Mouse (Mus musculus): ENCODE data around the gene Mef2d. TPM values are rescaled to one million over a fixed set of nuclear protein-coding genes. Genes with fewer than 3 reads are reported as not detected.
A peak's percentile ranks its signal among the peaks of the same experiment; 100 is the strongest.

The Mef2d gene
- total RNA-seq, 4 experiments from 2014 or later, result 82.0 to 111 (median 89.0) TPM

DNA sequence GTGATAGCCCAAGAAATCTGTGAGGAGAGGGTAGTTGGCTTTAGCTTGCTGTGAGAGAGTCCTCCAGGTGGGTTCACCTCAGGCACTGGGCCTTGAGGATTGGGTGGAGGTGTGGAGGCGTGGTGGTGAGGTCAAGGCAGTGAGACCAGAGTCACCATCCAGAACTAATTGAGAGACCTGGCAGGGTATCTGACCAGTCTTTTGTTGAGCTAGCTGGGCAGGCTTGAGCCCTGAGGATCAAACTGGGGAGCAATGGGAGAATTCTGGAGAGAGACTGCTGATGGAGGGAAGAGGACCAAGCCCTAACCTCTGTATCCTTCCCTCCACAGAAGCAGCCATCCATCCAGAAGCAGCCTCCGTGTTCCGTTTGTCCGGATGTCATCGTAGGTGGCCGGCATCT, 67.1 kb downstream of the Mef2d start:
- DNase-seq, result no peak

DNA sequence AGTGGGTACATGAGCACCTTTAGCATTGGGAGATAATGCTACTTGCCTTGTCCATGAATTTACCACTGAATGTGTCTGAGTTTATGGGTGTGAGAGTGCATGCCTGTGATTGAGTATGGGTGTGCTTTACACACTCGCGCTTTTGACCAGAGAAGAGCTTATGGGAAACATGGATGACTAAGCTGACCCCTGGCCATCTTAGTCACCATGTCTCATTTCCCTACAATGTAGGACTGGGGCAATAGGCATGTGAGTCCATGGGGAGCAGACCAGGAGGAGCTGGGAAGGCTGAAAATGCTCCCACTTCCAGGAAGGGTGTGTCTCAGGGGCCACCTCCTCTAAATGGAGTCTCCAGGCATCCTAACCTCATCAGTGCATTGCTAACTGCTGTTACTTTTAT, 67.9 kb downstream of the Mef2d start:
- DNase-seq, result no peak

DNA sequence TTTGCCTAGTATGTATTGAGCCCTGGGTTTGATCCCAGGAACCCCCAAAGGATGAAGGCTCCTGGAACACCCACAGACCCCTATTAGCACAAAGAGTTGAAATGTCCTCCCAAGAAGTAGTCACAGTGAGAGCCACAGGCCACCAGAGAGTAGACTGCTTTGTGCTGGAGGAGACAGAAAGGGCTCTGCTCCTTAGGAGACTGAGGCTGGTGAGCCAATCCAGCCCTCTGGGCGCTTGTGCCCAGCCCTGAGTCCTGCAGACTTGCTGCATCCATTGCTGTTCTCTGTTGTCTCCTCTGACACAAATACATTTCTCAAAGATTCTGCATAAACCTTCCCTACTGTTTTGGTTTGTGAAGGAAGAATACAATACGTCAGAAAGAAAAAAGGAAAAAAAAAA, 68.7 kb downstream of the Mef2d start:
- no peak for DNase-seq

GRCm38 (mm10) chr3:88212356-88212755, 70.2 kb downstream of the Mef2d start:
- no peak for DNase-seq

- DNase-seq, result no peak
Measured at GRCm38 (mm10) chr3:88213019-88213418, 70.8 kb downstream of the Mef2d start.

GRCm38 (mm10) chr3:88214197-88214938, 72.2 kb downstream of the Mef2d start:
- DNase-seq, result no peak

- no peak for DNase-seq
Measured at GRCm38 (mm10) chr3:88214971-88215552, 72.9 kb downstream of the Mef2d start.

DNA sequence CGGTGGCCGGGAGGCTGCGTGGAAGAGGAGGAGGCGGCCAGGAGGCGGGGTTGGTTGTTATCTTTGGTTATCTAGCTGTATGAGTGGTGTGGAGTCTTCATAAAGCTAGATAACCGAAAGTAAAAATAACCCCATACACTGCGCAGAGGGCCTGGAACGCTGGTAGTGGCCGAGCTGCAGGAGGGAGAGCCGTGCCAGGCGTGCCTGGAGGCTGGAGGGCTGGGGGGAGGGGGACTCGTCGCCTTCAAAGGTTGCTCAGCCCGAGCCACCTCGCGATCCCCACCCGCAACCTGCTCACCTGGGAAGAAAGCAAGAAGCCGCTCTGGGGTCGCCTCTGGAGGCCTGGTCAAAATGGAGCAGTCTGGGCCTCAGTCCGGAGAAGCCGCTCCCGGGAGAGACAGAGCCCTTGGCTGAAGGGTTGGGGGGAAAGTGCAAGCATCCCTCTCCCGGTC, 73.4 kb downstream of the Mef2d start:
- DNase-seq, result no peak

- no peak for DNase-seq
Measured at GRCm38 (mm10) chr3:88216116-88216515, 73.9 kb downstream of the Mef2d start.

- no peak for DNase-seq
Measured at GRCm38 (mm10) chr3:88216534-88217326, 74.6 kb downstream of the Mef2d start.

DNA sequence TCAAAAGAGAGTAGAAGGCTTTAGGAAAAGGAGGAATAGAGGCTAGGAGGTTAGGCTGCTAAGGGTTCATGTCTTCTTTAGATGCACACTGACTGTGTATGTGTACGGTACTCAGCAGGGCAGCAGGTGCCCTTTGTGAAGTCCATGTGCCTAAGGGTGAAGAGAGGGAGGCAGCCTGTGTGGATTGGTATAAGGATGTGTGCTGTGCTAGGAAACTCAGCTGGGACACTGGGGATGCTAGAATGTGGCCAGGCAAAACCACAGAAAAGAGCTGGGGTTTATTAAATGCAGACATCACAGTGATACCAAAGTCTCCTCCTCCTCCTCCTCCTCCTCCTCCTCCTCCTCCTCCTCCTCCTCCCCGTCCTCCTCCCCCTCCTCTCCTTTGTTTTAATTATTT, 75.5 kb downstream of the Mef2d start:
- no peak for DNase-seq

DNA sequence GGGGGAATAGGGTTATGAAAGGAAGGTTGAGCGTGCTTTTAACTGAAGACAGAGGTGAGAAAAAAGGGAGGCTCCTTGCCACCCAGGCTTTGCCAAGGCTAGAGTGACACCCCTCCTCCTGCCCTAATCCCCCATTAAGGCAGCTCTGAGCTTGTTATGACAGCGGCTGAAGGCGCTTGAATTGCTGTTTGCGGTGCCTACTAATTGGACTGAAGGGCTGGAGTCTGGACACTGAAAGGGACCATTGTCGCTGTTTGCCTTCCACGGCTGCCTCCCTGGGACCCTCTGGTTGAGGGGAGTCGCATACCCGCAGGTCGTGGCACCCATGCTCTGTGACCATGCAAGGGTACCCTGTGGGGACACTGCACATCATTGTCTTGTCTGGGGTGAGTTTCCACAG, 77.8 kb downstream of the Mef2d start:
- no peak for DNase-seq

DNA sequence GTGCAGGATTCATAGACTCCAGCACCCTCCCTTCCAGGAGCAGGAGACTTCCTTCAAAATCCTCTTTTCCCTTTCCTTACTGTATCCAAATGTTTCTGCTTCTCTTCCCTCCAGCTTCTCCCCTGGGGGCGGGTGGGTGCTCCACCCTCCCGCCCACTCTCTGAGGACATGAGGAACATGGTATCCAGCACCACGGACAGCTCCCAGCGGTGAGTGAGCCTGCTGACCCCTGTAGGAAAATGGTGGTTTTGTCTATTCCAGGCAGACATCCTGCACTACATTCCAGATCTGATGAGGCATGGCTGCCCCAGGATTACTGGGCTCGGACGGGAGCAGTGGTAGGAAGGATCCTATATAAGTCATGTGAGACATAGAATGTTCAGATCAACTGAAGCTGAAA, 78.7 kb downstream of the Mef2d start:
- DNase-seq, result peak; percentile 50

Small RNA genes within 50 kb of the gene (microRNA-seq; reads per million reads assigned to microRNA genes)
- 0 reads per million in 2 experiments for gene Gm25641
- 0 reads per million in 2 experiments for gene Mir3093
- gene Mir9-1, result 0 reads per million in 2 experiments

Other genes with a start within 250 kb of the Mef2d start
- 100 to 1,000 TPM; 163 to 180 (median 172) TPM for gene Hdgf, start 236.1 kb upstream of the Mef2d start, total RNA-seq (2022)
- 100 to 1,000 TPM; 121 to 146 (median 131) TPM for gene Mrpl24, start 222.9 kb upstream of the Mef2d start, total RNA-seq (2022)
- 10 to 100 TPM; 17.9 to 20.0 (median 19.5) TPM for gene Isg20l2, start 212.1 kb upstream of the Mef2d start, total RNA-seq (2022)
- 10 to 100 TPM; 18.6 to 27.6 (median 21.9) TPM for gene Rrnad1, start 211.7 kb upstream of the Mef2d start, total RNA-seq (2022)
- gene Crabp2, start 193.7 kb upstream of the Mef2d start, total RNA-seq (2022), result 1 to 10 TPM in 1 of 4 experiments, under 1 TPM in 2, not detected in 1; 0.31 to 1.0 (median 0.35) TPM
- 10 to 100 TPM in 1 of 4 experiments, 1 to 10 TPM in 3; 4.3 to 14.4 (median 6.8) TPM for gene Nes, start 171.3 kb upstream of the Mef2d start, total RNA-seq (2022)
- 100 to 1,000 TPM in 2 of 4 experiments, 10 to 100 TPM in 2; 83.1 to 117 (median 106) TPM for gene Bcan, start 142.1 kb upstream of the Mef2d start, total RNA-seq (2022)
- gene Hapln2, start 114.8 kb upstream of the Mef2d start, total RNA-seq (2022), result not detected
- gene Gpatch4, start 99.3 kb upstream of the Mef2d start, total RNA-seq (2022), result 10 to 100 TPM; 12.9 to 16.6 (median 14.9) TPM
- 100 to 1,000 TPM; 150 to 161 (median 155) TPM for gene Naxe, start 83.9 kb upstream of the Mef2d start, total RNA-seq (2022)
- not detected for gene Ttc24, start 64.1 kb upstream of the Mef2d start, total RNA-seq (2022)
- gene Iqgap3, start 60.4 kb upstream of the Mef2d start, total RNA-seq (2022), result 1 to 10 TPM in 1 of 4 experiments, under 1 TPM in 3; 0.61 to 2.3 (median 0.73) TPM
- 10 to 100 TPM; 12.0 to 27.5 (median 17.3) TPM for gene Rhbg, start 112.3 kb downstream of the Mef2d start, total RNA-seq (2022)
- 1 to 10 TPM; 1.3 to 3.1 (median 2.3) TPM for gene Gm38392, start 144.8 kb downstream of the Mef2d start, total RNA-seq (2022)
- gene Tsacc, start 154.6 kb downstream of the Mef2d start, total RNA-seq (2022), result 1 to 10 TPM; 6.2 to 9.3 (median 8.2) TPM
- 100 to 1,000 TPM; 250 to 360 (median 279) TPM for gene Cct3, start 154.7 kb downstream of the Mef2d start, total RNA-seq (2022)
- 100 to 1,000 TPM; 233 to 293 (median 254) TPM for gene Glmp, start 182.7 kb downstream of the Mef2d start, total RNA-seq (2022)
- 1 to 10 TPM; 4.4 to 7.1 (median 5.9) TPM for gene Tmem79, start 193.8 kb downstream of the Mef2d start, total RNA-seq (2022)
- 10 to 100 TPM; 48.2 to 66.6 (median 55.9) TPM for gene Smg5, start 193.9 kb downstream of the Mef2d start, total RNA-seq (2022)
- gene Paqr6, start 222.2 kb downstream of the Mef2d start, total RNA-seq (2022), result 1 to 10 TPM; 4.1 to 6.9 (median 5.4) TPM
- gene Bglap3, start 230.4 kb downstream of the Mef2d start, total RNA-seq (2022), result 1 to 10 TPM in 2 of 4 experiments, under 1 TPM in 1, not detected in 1; 0.89 to 1.9 (median 1.3) TPM
- 1 to 10 TPM in 1 of 4 experiments, not detected in 3; 2.1 TPM for gene Bglap2, start 236.3 kb downstream of the Mef2d start, total RNA-seq (2022)
- 1 to 10 TPM in 2 of 4 experiments, under 1 TPM in 2; 0.77 to 7.8 (median 2.5) TPM for gene Bglap, start 242.1 kb downstream of the Mef2d start, total RNA-seq (2022)